Mouse (Mus musculus) cortical plate, adult 2 months (tissue): ENCODE data around the gene Tmem131. TPM values are rescaled to one million over a fixed set of nuclear protein-coding genes. Genes with fewer than 3 reads are reported as not detected.

ENCODE experiments used
- H3K27ac ChIP-seq: fragments of 200-500 bp; 2 replicates; pipeline ENCODE4 v1.5.1; 2012; ENCODE audit warnings: low read length, control low read depth, inconsistent platforms; ENCODE audit not compliant: insufficient read depth
- H3K4me1 ChIP-seq: fragments of 200-500 bp; 2 replicates; pipeline ENCODE4 v1.6.1; 2011; ENCODE audit warnings: low read length; ENCODE audit not compliant: control insufficient read depth, insufficient read depth
- H3K4me3 ChIP-seq: fragments of 200-500 bp; 2 replicates; pipeline ENCODE4 v1.5.1; 2011; ENCODE audit warnings: mild to moderate bottlenecking, low read length, control low read depth; ENCODE audit not compliant: insufficient read depth
- CTCF ChIP-seq: fragments of 200-500 bp; IDR thresholded peaks from 2 replicates; pipeline ENCODE4 v1.5.1; 2011; ENCODE audit warnings: mild to moderate bottlenecking, control low read depth, low read length; ENCODE audit not compliant: insufficient read depth; ENCODE audit errors: extremely low read depth
- POLR2A ChIP-seq: fragments of 200-500 bp; IDR thresholded peaks from 2 replicates; pipeline ENCODE4 v1.6.1; 2011; ENCODE audit warnings: mild to moderate bottlenecking, low read length, control low read depth; ENCODE audit not compliant: insufficient read depth; ENCODE audit errors: extremely low read depth
- polyA plus RNA-seq: library from polyadenylated mRNA; depleted of rRNA; stranded (reverse); fragments of >200 nt; gene quantifications from 2 replicates; pipeline ENCODE4 v1.2.3, GENCODE M21; 2012

Tmem131 gene
- polyA plus RNA-seq, 1 experiment: 35.3 TPM

GRCm38 (mm10) chr1:36922623-36923421, 20.6 kb downstream of the Tmem131 start:
- TF ChIP-seq POLR2A (no peak), CTCF (no peak)
- no peak overlapping the region for H3K27ac ChIP-seq
- H3K4me3 ChIP-seq: no peak overlapping the region
- H3K4me1 ChIP-seq: peaks cover 11% of the 10 kb centered on the region

GRCm38 (mm10) chr1:36921614-36922393, 21.7 kb downstream of the Tmem131 start:
- Histone ChIP-seq H3K4me3 (no peak overlapping the region), H3K4me1 (peaks cover 13% of the 10 kb centered on the region), H3K27ac (no peak overlapping the region)
- no peak for TF ChIP-seq POLR2A
- no peak for TF ChIP-seq CTCF

- TF ChIP-seq CTCF (no peak), POLR2A (no peak)
- H3K4me1 ChIP-seq: peaks cover 12% of the 10 kb centered on the region
- no peak overlapping the region; the same call in 1 of the 2 replicates for H3K27ac ChIP-seq
- H3K4me3 ChIP-seq: no peak overlapping the region
Observed at GRCm38 (mm10) chr1:36920726-36921125, 22.7 kb downstream of the Tmem131 start.

DNA sequence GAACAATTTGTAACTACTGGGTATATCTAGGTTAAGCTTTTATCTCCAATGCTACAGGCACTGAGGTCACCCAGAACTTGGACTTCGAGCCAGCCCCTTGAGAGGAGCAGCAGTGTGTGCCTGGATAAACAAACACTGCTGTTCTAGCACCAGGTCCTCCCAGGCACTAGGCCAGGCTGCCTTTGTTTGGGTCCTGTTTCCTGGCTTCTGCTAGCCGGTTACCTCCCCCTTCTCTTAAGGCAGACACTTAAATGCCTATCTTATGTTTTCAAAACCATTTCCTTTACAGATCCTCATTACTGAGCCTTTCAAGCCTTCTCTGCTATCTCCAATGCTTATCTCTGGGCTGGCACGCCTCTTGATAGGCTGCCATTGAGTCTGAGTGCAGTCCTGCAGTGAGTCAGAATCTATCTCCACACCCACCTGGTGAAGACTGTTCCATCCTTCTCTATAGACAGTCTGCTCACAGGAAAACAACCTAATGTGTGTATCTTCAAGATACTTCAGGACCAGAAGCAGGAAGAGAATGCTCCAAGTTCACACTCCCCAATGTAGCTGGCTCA, 23.2 kb downstream of the Tmem131 start:
- Histone ChIP-seq H3K4me1 (peaks cover 12% of the 10 kb centered on the region), H3K4me3 (no peak overlapping the region), H3K27ac (peak overlapping the region; percentile 48; the same call in 1 of the 2 replicates)
- TF ChIP-seq POLR2A (no peak), CTCF (no peak)

GRCm38 (mm10) chr1:36919728-36920127, 23.7 kb downstream of the Tmem131 start:
- no peak overlapping the region for H3K4me3 ChIP-seq
- TF ChIP-seq CTCF (no peak), POLR2A (no peak)
- H3K27ac ChIP-seq: 0 out of 2 replicates have a peak overlapping the region, but pooled peaks have one; percentile 48

DNA sequence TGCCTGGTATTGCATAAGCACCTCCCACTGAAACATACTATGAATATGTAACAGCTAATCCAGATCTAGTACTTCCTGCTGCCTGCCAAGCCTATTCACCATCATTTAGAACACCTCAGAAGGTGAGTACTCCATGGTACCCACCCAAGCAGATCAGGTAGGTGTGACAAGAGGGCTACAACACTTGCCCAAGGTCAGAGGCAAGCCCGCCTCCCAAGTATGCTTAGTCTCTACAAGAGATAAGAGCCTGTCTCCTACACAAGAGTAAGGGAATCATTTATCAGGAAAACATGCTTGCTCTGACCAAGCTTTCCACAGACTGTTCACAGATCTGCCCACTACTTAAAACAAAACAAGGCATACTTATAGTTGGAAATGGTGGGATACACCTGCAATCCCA, 26.0 kb downstream of the Tmem131 start:
- Histone ChIP-seq H3K4me3 (no peak overlapping the region), H3K27ac (no peak overlapping the region), H3K4me1 (peaks cover 11% of the 10 kb centered on the region)
- TF ChIP-seq CTCF: no peak
- TF ChIP-seq POLR2A: no peak

More at GRCm38 (mm10) chr1:36919728-36920127, 23.7 kb downstream of the Tmem131 start:
- H3K4me1 ChIP-seq: peaks cover 12% of the 10 kb centered on the region

DNA sequence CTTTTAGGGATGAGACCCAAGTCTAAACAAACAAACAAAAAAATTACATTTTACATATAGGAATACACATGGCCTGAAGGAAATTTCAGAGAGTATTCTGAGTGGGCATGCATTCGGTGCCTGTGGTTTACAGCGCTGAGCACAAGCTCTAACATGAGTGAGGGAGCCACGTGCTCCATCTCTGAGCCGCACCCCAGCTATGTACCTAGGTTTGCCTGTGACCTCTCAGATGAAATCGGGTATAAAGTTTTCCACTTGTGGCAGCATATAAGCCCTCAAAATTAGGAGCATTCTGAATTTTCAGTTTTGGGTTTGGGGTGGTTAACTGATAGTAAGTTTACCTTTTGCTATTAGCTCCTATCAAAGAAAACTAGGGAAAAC, 28.3 kb downstream of the Tmem131 start:
- no peak for TF ChIP-seq CTCF
- no peak for TF ChIP-seq POLR2A
- no peak overlapping the region for H3K27ac ChIP-seq
- H3K4me1 ChIP-seq: peaks cover 5% of the 10 kb centered on the region
- H3K4me3 ChIP-seq: no peak overlapping the region

GRCm38 (mm10) chr1:36914455-36915199, 28.8 kb downstream of the Tmem131 start:
- no peak overlapping the region for H3K4me3 ChIP-seq
- peaks cover 3% of the 10 kb centered on the region for H3K4me1 ChIP-seq
- no peak overlapping the region for H3K27ac ChIP-seq
- no peak for TF ChIP-seq CTCF
- no peak for TF ChIP-seq POLR2A

- Histone ChIP-seq H3K4me3 (no peak overlapping the region), H3K4me1 (peaks cover 3% of the 10 kb centered on the region)
Observed at GRCm38 (mm10) chr1:36913806-36914205, 29.7 kb downstream of the Tmem131 start.

More at GRCm38 (mm10) chr1:36913806-36914205, 29.7 kb downstream of the Tmem131 start:
- no peak overlapping the region for H3K27ac ChIP-seq
- TF ChIP-seq CTCF (no peak), POLR2A (no peak)
